17 mouse cellular contexts compared by ENCODE assay signal in the genomic region with DNA sequence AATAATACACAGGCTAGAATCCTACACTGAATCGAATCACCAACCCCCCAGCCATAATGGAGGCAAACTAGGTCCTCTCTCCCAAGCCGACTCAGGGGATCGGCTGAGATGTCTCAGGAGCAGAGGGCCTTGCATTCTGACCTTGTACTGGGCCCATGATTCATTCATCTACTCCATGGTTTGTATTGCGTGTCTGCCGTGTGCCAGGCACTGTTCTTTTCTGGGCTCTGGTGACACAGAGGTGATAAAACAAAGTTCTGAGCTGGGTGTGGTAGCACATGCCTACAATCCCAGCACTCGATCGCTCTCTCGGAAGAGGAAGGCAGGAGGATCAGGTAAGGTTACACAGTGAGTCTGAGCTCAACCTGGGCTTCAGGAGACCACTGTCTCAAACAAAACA. TPM values are rescaled to one million over a fixed set of nuclear protein-coding genes. Genes with fewer than 3 reads are reported as not detected.
DNase-seq lines count a peak whose midpoint lies in the region; ATAC-seq and TF ChIP-seq lines count a peak whose summit lies in the region.
"Had no signal": no experiment of that assay in that cellular context is flagged by ENCODE, and none has a peak within 500 bp of the region (broad histone marks: within the 10 kb centered on the region; RNA-seq: fewer than 3 reads in every experiment).

No protein-coding gene starts in this region.

- H3K27ac ChIP-seq in lung, embryonic 16.5 days (ENCODE audit: low read length), result peak overlapping the region; percentile 97
- H3K27ac ChIP-seq in intestine, embryonic 15.5 days, result peak overlapping the region; percentile 86
- peak overlapping the region; percentile 92 for H3K27ac ChIP-seq in stomach, postnatal 0 days (replicated peaks)
- no peak overlapping the region for H3K27ac ChIP-seq in midbrain, embryonic 13.5 days
- H3K27ac ChIP-seq: forebrain, embryonic 15.5 days; liver, embryonic 14.5 days; midbrain, embryonic 10.5 days had no signal

- H3K9ac ChIP-seq in lung, embryonic 16.5 days (ENCODE audit: low read length), result no peak overlapping the region
- no peak overlapping the region for H3K9ac ChIP-seq in intestine, embryonic 15.5 days
- no peak overlapping the region for H3K9ac ChIP-seq in stomach, postnatal 0 days (ENCODE audit: low read length)
- no peak overlapping the region for H3K9ac ChIP-seq in midbrain, embryonic 13.5 days (replicated peaks)
- H3K9ac ChIP-seq: forebrain, embryonic 15.5 days; liver, embryonic 14.5 days had no signal

- no peaks in the 10 kb centered on the region for H3K27me3 ChIP-seq in lung, embryonic 16.5 days (ENCODE audit: control insufficient read depth, insufficient read depth, low read depth, low read length)
- no peaks in the 10 kb centered on the region for H3K27me3 ChIP-seq in intestine, embryonic 15.5 days (replicated peaks)
- no peaks in the 10 kb centered on the region for H3K27me3 ChIP-seq in stomach, postnatal 0 days (ENCODE audit: control insufficient read depth, insufficient read depth, low read length)
- H3K27me3 ChIP-seq in midbrain, embryonic 13.5 days, result no peaks in the 10 kb centered on the region
- H3K27me3 ChIP-seq: forebrain, embryonic 15.5 days had no signal

- 64% methylated on average over 8 of the region's 8 CpGs for WGBS in lung, embryonic 16.5 days
- WGBS in intestine, embryonic 15.5 days, result 54% methylated on average over 8 of the region's 8 CpGs
- WGBS in stomach, postnatal 0 days, result 51% methylated on average over 8 of the region's 8 CpGs
- 87% methylated on average over 8 of the region's 8 CpGs for WGBS in midbrain, embryonic 13.5 days

- peaks cover 19% of the 10 kb centered on the region for H3K4me1 ChIP-seq in lung, embryonic 16.5 days (replicated peaks; ENCODE audit: control insufficient read depth, insufficient read depth, low read length)
- H3K4me1 ChIP-seq in intestine, embryonic 15.5 days (replicated peaks), result peaks cover 19% of the 10 kb centered on the region
- H3K4me1 ChIP-seq in stomach, postnatal 0 days (replicated peaks; ENCODE audit: control insufficient read depth, insufficient read depth), result 0 out of 2 replicates have a peak, but pooled peaks cover 5% of the 10 kb centered on the region
- H3K4me1 ChIP-seq in midbrain, embryonic 13.5 days (replicated peaks), result no peaks in the 10 kb centered on the region

- H3K4me2 ChIP-seq in lung, embryonic 16.5 days (ENCODE audit: low read depth, low read length), result no peak overlapping the region
- H3K4me2 ChIP-seq in intestine, embryonic 15.5 days (replicated peaks), result peak overlapping the region; percentile 14; the same call in 1 of the 2 replicates
- H3K4me2 ChIP-seq in stomach, postnatal 0 days (replicated peaks; ENCODE audit: low read depth), result no peak overlapping the region
- no peak overlapping the region for H3K4me2 ChIP-seq in midbrain, embryonic 13.5 days (replicated peaks)
- H3K4me2 ChIP-seq: forebrain, embryonic 15.5 days had no signal

- TF ChIP-seq CTCF in stomach, postnatal 0 days (IDR thresholded peaks at IDR 0.05; ENCODE audit: low read depth), result no peak

- no peak for TF ChIP-seq EP300 in stomach, postnatal 0 days (optimal IDR thresholded peaks at IDR 0.05)

- peak; percentile 90 for DNase-seq in heart, adult 11 months
- DNase-seq in heart, postnatal 36 days, result no peak
- no peak for DNase-seq in lung, postnatal 10 days
- DNase-seq in stomach, postnatal 0 days (ENCODE audit: low spot score), result peak; percentile 70
- DNase-seq: cerebellum, adult 8-10 months; gastrocnemius, postnatal 14 days; kidney, postnatal 10 days; layer of hippocampus, adult 9-11 months; thymus, adult 2 months had no signal

- no peak for ATAC-seq in lung, embryonic 16.5 days (ENCODE audit: low read depth)
- ATAC-seq in intestine, embryonic 15.5 days, result peak; percentile 72
- peak; percentile 80 for ATAC-seq in stomach, postnatal 0 days (ENCODE audit: low FRiP score, low TSS enrichment)
- ATAC-seq in activated CD4-positive, CD25-positive, alpha-beta regulatory T cell, adult 4 months, result no peak
- ATAC-seq in midbrain, embryonic 13.5 days, result no peak
- ATAC-seq: forebrain, embryonic 15.5 days; hindbrain, embryonic 16.5 days had no signal

- no peaks in the 10 kb centered on the region for H3K9me3 ChIP-seq in lung, embryonic 16.5 days (ENCODE audit: control insufficient read depth, low read length)
- H3K9me3 ChIP-seq in intestine, embryonic 15.5 days, result no peaks in the 10 kb centered on the region
- H3K9me3 ChIP-seq in stomach, postnatal 0 days (ENCODE audit: control insufficient read depth, low read length), result no peaks in the 10 kb centered on the region
- H3K9me3 ChIP-seq in midbrain, embryonic 13.5 days, result no peaks in the 10 kb centered on the region
- H3K9me3 ChIP-seq: forebrain, embryonic 15.5 days; midbrain, embryonic 10.5 days had no signal

- no peaks in the 10 kb centered on the region for H3K36me3 ChIP-seq in lung, embryonic 16.5 days (ENCODE audit: control insufficient read depth, insufficient read depth, low read length)
- H3K36me3 ChIP-seq in intestine, embryonic 15.5 days, result no peaks in the 10 kb centered on the region
- H3K36me3 ChIP-seq in stomach, postnatal 0 days (ENCODE audit: control insufficient read depth, insufficient read depth, low read length), result no peaks in the 10 kb centered on the region
- H3K36me3 ChIP-seq in midbrain, embryonic 13.5 days, result no peaks in the 10 kb centered on the region
- H3K36me3 ChIP-seq: forebrain, embryonic 15.5 days; midbrain, embryonic 10.5 days had no signal

- H3K4me3 ChIP-seq in lung, embryonic 16.5 days (ENCODE audit: low read length), result no peak overlapping the region
- H3K4me3 ChIP-seq in intestine, embryonic 15.5 days (replicated peaks), result no peak overlapping the region
- no peak overlapping the region for H3K4me3 ChIP-seq in stomach, postnatal 0 days (ENCODE audit: low read depth, low read length)
- no peak overlapping the region for H3K4me3 ChIP-seq in midbrain, embryonic 13.5 days (replicated peaks)
- H3K4me3 ChIP-seq: forebrain, embryonic 15.5 days; midbrain, embryonic 10.5 days had no signal

- intact Hi-C loops in heart, postnatal 36 days (cut with DNase I), result loop anchor here (5.0 kb wide), 1 partner anchor 51 kb away; no protein-coding TSS in a partner anchor

RNA-seq across cellular contexts. Expression of a gene that starts 59.4 kb away (rescaled TPM):
- 100 to 1,000 TPM; 110 to 116 TPM for total RNA-seq in heart, postnatal 36 days (2021)
- 36.7 and 41.1 TPM in 2 replicates for polyA plus RNA-seq in lung, embryonic 16.5 days (2015; fragmentation: Nextera tagmentation; extraction: Ambion mirVana)
- polyA plus RNA-seq in intestine, embryonic 15.5 days (2015; fragmentation: Nextera tagmentation; extraction: Ambion mirVana), result 26.4 TPM in 2 replicates
- polyA plus RNA-seq in stomach, postnatal 0 days (2015; fragmentation: Nextera tagmentation; extraction: Ambion mirVana), result 12.6 and 13.0 TPM in 2 replicates
- polyA plus RNA-seq in activated CD4-positive, CD25-positive, alpha-beta regulatory T cell, adult 4 months (2017; shearing (Covaris generic)), result not detected
- polyA plus RNA-seq in midbrain, embryonic 13.5 days (2015; fragmentation: Nextera tagmentation; extraction: Ambion mirVana), result 22.3 and 26.9 TPM in 2 replicates

Comparison
In these comparisons a context has a peak if more than half of its experiments do, and no peak if none do; other contexts are left out.
1. DNase-seq: peak in heart, adult 11 months (single experiment) and stomach, postnatal 0 days (single experiment); none in heart, postnatal 36 days (0 of 2) and lung, postnatal 10 days (single experiment).
2. ATAC-seq: peak in intestine, embryonic 15.5 days (single experiment) and stomach, postnatal 0 days (single experiment); none in lung, embryonic 16.5 days (single experiment), activated CD4-positive, CD25-positive, alpha-beta regulatory T cell, adult 4 months (single experiment) and midbrain, embryonic 13.5 days (single experiment).
3. RNA of a gene that starts 59.4 kb away (polyA plus RNA-seq): 36.7 to 41.1 TPM in lung, embryonic 16.5 days, 22.3 to 26.9 TPM in midbrain, embryonic 13.5 days, 26.4 TPM in intestine, embryonic 15.5 days and 12.6 to 13.0 TPM in stomach, postnatal 0 days; not detected in activated CD4-positive, CD25-positive, alpha-beta regulatory T cell, adult 4 months; every median in the first group is over 10 times any median in the second.